Mouse (Mus musculus) testis, adult 2 months (tissue): ENCODE data around the gene Sec62. TPM values are rescaled to one million over a fixed set of nuclear protein-coding genes. Genes with fewer than 3 reads are reported as not detected.

Experiments
- H3K27ac ChIP-seq: fragments of 200-500 bp; 2 replicates; pipeline ENCODE4 v1.5.1; 2012; ENCODE audit warnings: low read depth, low read length; ENCODE audit not compliant: control insufficient read depth, insufficient read depth
- H3K27me3 ChIP-seq: fragments of 200-500 bp; 2 replicates; pipeline ENCODE4 v1.6.1; 2012; ENCODE audit warnings: mild to moderate bottlenecking, low read length, moderate library complexity; ENCODE audit not compliant: control insufficient read depth, insufficient read depth
- H3K36me3 ChIP-seq: fragments of 200-500 bp; 2 replicates; pipeline ENCODE4 v1.6.1; 2012; ENCODE audit warnings: mild to moderate bottlenecking, low read length; ENCODE audit not compliant: control insufficient read depth, insufficient read depth
- H3K4me1 ChIP-seq: fragments of 200-500 bp; 2 replicates; pipeline ENCODE4 v1.6.1; 2012; ENCODE audit warnings: low read length; ENCODE audit not compliant: control insufficient read depth, insufficient read depth
- H3K4me3 ChIP-seq: fragments of 200-500 bp; 2 replicates; pipeline ENCODE4 v1.5.1; 2012; ENCODE audit warnings: low read depth, mild to moderate bottlenecking, low read length, moderate library complexity, mixed read lengths; ENCODE audit not compliant: control insufficient read depth
- CTCF ChIP-seq: fragments of 200-500 bp; IDR thresholded peaks from 2 replicates; pipeline ENCODE4 v1.5.1; 2012; ENCODE audit warnings: low read depth, mild to moderate bottlenecking, inconsistent platforms, low read length, moderate library complexity; ENCODE audit not compliant: control insufficient read depth, insufficient read depth, insufficient replicate concordance
- POLR2A ChIP-seq: fragments of 200-500 bp; IDR thresholded peaks from 2 replicates; pipeline ENCODE4 v1.6.1; 2012; ENCODE audit warnings: low read depth, mild to moderate bottlenecking, inconsistent platforms, low read length, moderate library complexity; ENCODE audit not compliant: control insufficient read depth
- polyA plus RNA-seq: library from polyadenylated mRNA; depleted of rRNA; stranded (reverse); fragments of >200 nt; gene quantifications from 2 replicates; pipeline ENCODE4 v1.2.3, GENCODE M21; 2012; rRNA removed

Sec62 gene
- polyA plus RNA-seq, 1 experiment = 9.0 TPM

DNA sequence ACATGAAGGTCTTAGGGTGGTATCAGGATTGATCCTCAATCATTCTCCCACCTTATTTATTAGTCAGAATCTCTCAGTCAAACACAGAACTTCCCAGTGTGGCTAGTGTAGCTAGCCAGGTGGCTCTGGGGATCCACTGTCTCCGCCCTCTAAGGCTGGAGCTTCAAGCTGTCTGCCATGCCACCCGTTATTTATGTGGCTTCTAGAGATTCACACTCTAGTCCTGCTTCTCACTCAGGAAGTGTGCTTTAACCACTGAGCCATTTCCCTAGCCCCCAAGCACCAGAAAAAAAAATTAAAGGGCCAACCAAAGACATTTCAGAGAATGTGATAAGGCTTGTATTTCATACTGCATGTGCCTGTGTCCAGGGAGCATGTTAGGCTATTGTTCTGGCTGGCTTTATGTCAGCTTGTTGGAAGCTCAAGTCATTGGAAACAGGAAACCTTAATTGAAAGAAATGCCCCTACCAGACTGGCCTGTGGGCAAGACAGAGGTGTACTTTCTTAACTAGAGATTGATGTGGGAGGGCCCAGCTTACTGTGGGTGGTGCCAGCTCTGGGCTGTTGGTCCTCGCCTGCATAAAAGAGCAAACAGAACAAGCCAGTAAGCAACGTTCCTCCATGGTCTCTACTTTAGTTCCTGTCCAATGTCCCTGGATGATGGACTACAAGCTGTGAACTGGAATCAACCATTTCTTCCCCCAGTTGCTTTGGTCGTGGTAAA lies 71.2 kb downstream of the Sec62 start:
- TF ChIP-seq POLR2A = no peak
- TF ChIP-seq CTCF = no peak
- no peak overlapping the region for H3K4me3 ChIP-seq
- H3K4me1 ChIP-seq = peaks cover 2% of the 10 kb centered on the region; the same call in 1 of the 2 replicates
- H3K36me3 ChIP-seq = no peaks in the 10 kb centered on the region
- H3K27ac ChIP-seq = no peak overlapping the region
- no peaks in the 10 kb centered on the region for H3K27me3 ChIP-seq

DNA sequence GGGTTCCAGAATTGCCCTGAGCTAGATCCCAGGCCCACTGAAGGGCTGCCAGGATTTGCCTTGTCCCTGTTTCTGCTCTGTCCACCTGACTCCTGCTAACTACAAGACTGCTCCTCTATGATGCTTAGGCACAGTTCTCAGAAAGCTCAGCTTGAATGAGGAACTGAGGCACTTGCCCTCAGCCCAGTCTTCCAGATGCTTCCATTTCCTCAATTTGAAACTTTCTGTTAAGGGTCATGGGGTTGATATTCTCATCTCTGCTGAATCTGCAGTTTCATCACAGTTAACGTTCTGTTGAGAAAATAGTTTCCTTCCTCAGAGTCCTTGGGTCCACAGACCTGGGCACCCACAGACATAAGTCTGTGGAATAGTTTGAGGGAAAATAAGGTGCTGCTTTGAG lies 72.0 kb downstream of the Sec62 start:
- H3K4me1 ChIP-seq = peaks cover 2% of the 10 kb centered on the region; the same call in 1 of the 2 replicates
- H3K27ac ChIP-seq = no peak overlapping the region
- no peak for TF ChIP-seq POLR2A
- TF ChIP-seq CTCF = no peak
- H3K36me3 ChIP-seq = no peaks in the 10 kb centered on the region
- H3K4me3 ChIP-seq = no peak overlapping the region
- no peaks in the 10 kb centered on the region for H3K27me3 ChIP-seq

DNA sequence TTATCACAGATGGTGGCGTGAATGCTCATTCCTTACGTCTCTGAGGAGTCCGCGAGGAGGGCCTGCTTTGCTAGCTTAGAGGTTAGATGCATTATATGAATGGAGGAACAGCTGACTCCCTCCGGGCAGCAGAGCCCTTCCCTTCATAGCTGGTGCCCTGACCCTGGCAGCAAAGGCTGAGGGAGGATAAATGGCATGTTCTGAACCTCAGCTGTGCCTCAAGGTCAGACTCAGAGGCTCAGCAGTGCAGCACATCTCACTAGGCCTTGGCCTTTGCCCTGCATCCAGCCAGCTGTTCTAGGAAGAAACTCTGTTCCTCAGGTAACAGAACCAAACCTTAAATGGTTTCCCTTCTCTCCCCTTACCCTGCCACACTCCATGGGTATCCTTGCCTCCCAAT lies 75.5 kb downstream of the Sec62 start:
- Histone ChIP-seq H3K27me3 (no peaks in the 10 kb centered on the region), H3K27ac (no peak overlapping the region), H3K4me1 (peaks cover 2% of the 10 kb centered on the region; the same call in 1 of the 2 replicates), H3K36me3 (no peaks in the 10 kb centered on the region), H3K4me3 (no peak overlapping the region)
- TF ChIP-seq CTCF (no peak), POLR2A (no peak)

DNA sequence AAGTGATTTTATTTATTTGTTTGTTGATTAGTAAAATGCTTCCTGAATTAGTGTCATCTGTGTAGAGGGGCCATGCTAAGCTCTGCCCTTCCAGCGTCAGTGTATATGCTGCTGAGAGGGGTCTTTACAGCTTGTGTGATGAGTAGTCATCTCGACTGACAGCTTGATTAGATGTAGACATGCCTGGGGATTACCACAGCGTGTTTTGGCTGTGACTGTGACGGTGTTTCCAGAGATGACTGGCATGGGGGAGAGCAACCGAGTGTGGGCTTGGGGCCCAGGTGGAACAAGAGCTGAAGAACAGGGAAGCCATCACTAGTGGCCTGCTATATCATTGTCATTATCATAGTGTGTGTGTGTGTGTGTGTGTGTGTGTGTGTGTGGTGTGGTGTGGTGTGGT lies 76.0 kb downstream of the Sec62 start:
- H3K27me3 ChIP-seq = no peaks in the 10 kb centered on the region
- no peak overlapping the region for H3K27ac ChIP-seq
- H3K36me3 ChIP-seq = no peaks in the 10 kb centered on the region
- TF ChIP-seq CTCF (no peak), POLR2A (no peak)
- H3K4me1 ChIP-seq = peaks cover 2% of the 10 kb centered on the region; the same call in 1 of the 2 replicates
- no peak overlapping the region for H3K4me3 ChIP-seq

DNA sequence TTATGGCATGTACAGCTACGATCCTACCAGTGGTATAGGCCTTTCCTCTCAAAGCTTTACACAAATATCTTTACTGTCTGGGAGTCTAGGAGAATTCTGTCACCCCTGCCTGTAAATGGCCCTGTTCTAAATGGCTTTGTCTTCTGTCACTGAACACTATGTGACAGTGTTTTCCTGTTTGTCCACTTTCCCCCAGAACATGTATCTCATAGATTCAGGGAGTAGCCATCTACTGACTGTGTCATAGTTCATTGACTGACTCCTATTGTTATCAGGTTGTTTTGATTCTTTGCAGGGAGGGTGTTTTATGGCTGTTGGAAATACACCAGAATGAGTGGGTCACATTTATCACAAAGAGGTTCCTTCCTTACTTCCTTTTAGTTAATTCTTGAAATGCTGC lies 77.3 kb downstream of the Sec62 start:
- no peak overlapping the region for H3K27ac ChIP-seq
- no peaks in the 10 kb centered on the region for H3K27me3 ChIP-seq
- no peaks in the 10 kb centered on the region for H3K36me3 ChIP-seq
- TF ChIP-seq POLR2A (no peak), CTCF (no peak)
- no peak overlapping the region for H3K4me3 ChIP-seq
- peaks cover 2% of the 10 kb centered on the region; the same call in 1 of the 2 replicates for H3K4me1 ChIP-seq

Other genes starting within 250 kb of the Sec62 start
- gene Mecom, start 244.9 kb upstream of the Sec62 start, polyA plus RNA-seq = 0.19 and 0.26 TPM in 2 replicates
- 42.8 and 48.8 TPM in 2 replicates for gene Actrt3, start 192.9 kb upstream of the Sec62 start, polyA plus RNA-seq
- gene Mynn, start 190.8 kb upstream of the Sec62 start, polyA plus RNA-seq = 6.1 and 6.2 TPM in 2 replicates
- 45.2 and 45.3 TPM in 2 replicates for gene Lrriq4, start 148.4 kb upstream of the Sec62 start, polyA plus RNA-seq
- gene Lrrc34, start 145.0 kb upstream of the Sec62 start, polyA plus RNA-seq = 54.7 and 66.2 TPM in 2 replicates
- gene Lrrc31, start 93.0 kb upstream of the Sec62 start, polyA plus RNA-seq = not detected in 2 replicates
- 2.4 and 3.0 TPM in 2 replicates for gene Samd7, start 46.6 kb upstream of the Sec62 start, polyA plus RNA-seq
- 191 and 218 TPM in 2 replicates for gene Gpr160, start 63.1 kb downstream of the Sec62 start, polyA plus RNA-seq
- 11.3 and 11.4 TPM in 2 replicates for gene Phc3, start 176.5 kb downstream of the Sec62 start, polyA plus RNA-seq
- gene Prkci, start 202.9 kb downstream of the Sec62 start, polyA plus RNA-seq = 7.7 and 8.5 TPM in 2 replicates